Mouse (Mus musculus) heart, adult 11 months (tissue): ENCODE data around the gene Ulk4.
A peak's percentile ranks its signal among the peaks of the same experiment; 100 is the strongest.

Source experiments
- DNase-seq: peaks from one replicate; pipeline ENCODE4 v3.0.0; 2022

The Ulk4 gene

DNA sequence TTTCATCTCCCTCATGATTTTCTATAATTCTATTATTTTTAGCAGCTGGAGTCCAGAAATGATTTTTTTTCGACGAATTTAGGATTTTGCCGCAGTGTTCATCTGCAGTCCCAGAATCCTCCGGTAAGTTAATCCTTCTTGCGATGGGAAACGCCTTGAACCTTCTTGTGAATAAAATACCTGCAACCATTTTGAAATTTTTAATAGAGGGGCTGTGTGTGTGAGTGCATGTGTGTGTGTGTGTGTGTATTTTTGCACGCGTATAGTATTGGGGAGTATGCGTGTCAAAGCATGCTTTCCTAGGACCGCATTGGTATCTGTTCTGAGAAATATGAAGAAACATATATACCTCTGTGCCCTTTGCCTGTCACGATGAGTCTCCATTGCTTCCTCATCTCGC is 347.0 kb downstream of the Ulk4 start:
- peak; percentile 74 for DNase-seq

GRCm38 (mm10) chr9:120929081-120929480 is 347.9 kb downstream of the Ulk4 start, which contains the start of gene Ctnnb1:
TSS of gene Ctnnb1 (plus strand) at chr9:120929216.
- DNase-seq: peak; percentile 79

DNA sequence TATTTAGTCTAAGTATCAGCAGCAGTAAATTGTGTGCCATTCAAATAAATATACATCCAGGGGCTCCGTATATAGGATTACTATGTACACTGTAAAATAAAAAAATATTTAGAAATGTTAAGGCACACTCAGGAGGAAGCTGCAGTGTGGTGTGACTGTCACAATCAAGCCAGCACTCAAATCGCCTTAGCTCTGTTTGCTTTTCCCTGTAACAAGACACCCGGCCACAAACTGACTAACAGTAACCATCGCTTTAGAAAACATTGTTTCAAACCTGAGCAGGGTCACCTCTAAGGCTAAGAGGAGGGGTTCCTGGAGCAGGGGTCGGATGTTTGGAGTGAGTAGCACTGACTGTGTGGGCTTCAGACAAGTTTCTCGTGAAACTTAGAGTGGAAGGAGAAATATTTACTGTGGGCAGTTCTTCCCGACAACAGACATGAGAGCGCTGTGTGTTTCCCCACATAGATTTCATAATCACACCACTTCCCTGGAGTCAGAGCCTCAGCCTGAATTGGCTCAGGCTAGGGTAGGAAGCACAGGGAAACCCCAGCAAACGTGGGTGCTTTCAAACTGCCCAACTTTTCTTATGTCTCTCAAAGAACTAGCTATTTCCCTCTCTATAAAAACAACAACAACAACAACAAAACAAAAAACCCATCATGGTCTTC is 349.9 kb downstream of the Ulk4 start:
- peak; percentile 52 for DNase-seq

DNA sequence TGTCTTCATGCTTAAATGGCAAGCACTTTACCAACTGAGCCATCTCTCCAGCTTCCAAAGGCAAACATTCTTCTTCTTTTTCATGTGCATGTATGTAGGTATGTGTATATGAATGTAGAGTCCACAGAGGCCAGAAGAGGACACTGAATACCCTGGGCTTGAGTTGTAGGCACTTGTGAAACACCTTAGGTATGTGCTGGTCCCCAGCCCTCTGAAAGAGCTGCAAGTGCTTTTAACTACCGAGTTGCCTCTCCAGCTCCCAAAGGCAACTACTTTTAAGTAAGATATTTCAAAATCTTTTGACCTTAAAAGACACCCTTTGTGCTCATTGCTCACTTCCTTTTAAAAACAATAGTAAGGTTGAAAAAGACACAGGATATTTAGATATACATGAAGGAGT is 350.9 kb downstream of the Ulk4 start:
- peak; percentile 31 for DNase-seq

GRCm38 (mm10) chr9:120919130-120919529 is 357.9 kb downstream of the Ulk4 start:
- peak; percentile 82 for DNase-seq

DNA sequence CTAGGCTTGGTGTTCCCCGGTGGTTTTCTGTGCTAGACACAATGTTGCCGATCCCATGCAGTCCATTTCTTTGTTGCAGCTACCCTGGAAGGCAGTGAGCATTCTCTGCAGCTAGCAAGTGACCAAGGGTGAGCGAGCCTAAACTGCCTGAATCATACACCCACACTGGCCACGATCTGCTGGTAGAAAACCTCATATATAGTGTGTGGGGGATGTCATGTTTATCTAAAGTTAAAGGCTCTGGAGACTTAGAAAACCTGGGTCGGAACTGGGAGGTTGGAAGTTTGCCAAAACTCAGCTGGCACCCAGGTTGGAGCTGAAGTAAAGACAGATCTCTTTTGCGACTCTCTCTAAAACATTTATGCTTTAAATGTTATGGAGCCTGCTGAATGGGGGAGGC is 358.4 kb downstream of the Ulk4 start:
- no peak for DNase-seq

DNA sequence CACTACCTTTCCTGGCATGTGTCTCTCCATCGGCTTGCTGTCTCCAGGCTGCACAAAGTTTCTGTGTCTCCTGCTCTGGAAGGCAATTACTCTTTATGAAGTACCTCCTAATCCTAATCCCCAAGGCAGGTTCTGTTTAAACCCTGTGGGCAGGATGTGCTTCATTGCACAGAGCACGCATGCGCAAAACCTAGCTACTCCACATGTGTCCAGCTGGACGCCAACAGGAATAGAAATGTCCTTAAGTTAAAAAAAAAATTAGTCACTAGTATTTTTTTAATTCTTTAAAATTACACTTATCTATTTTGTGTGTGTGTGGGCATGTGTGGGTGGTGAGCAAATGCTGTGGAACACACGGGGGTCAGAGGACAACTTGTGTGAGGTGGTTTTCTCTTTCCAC is 358.8 kb downstream of the Ulk4 start:
- peak; percentile 83 for DNase-seq

DNA sequence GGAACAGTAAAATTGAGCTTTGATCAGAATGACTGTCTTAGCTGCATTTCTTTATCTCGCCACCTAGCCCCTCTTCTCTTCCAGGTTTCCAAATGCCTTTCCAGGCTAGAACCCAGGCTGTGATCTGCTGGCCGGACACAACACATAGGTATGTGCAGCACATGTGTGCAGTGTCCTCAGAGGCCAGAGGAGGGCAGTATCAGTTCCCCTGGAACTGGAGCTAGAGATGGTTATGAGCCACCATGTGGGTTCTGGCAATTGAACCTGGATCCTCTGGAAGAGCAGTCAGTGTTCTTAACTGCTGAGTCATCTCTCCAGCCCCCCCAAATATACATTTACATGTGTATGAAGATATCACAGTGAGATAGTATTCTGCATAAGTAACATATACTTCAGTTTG is 359.4 kb downstream of the Ulk4 start:
- DNase-seq: peak; percentile 16

- DNase-seq: peak; percentile 98
These were observed 362.0 kb downstream of the Ulk4 start for GRCm38 (mm10) chr9:120914877-120915459.

GRCm38 (mm10) chr9:120914429-120914828 is 362.6 kb downstream of the Ulk4 start:
- no peak for DNase-seq

DNA sequence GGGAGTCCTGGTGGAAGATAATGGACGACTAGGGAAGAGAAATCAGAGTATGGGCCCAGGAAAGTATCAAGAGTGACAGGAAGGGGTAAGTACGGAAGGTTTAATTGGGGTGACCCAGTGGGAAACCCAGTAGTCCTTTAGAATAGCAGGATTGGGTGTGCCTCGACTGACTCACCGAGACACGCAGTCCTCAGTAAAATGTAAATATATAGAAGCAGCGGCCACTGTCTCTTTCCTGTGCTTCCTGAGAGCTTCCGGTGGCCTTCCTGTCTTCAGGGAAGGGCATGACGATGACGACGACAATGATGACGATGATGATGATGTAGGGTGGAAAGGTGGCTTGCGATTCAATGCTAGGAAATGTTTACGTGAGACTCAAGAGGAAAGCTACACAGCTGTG is 363.8 kb downstream of the Ulk4 start:
- peak; percentile 78 for DNase-seq

GRCm38 (mm10) chr9:120908461-120908860 is 368.5 kb downstream of the Ulk4 start:
- peak; percentile 59 for DNase-seq
